Mouse (Mus musculus) cerebellum, adult (tissue): ENCODE data around the gene Flnb.
A peak's percentile ranks its signal among the peaks of the same experiment; 100 is the strongest.

Source experiments
- ATAC-seq: cut with Nextera tagmentation; 2 replicates; pipeline ENCODE4 v1.9.2; 2017; ENCODE audit warnings: mild to moderate bottlenecking, moderate library complexity, mixed read lengths; ENCODE audit not compliant: insufficient number of reproducible peaks, low FRiP score, low TSS enrichment

Flnb gene

DNA sequence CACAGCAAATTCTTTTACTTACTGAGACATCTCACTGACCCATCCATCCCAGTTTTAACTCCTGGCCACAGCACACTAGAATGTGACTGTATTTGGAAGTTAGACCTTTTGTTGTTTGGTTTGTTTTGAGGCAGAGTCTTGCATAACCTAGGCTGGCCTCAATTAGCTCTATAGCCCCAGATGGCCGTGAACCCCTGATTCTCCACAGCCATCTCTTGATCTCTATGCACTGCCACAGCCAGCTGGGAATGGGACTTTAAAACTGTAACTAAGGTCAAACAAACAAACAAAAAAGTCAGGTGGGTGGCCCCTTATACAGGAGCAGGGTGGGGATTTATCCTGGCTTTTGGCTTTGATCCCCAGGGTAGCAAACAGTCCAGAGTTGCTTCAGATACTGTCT, 156.9 kb downstream of the Flnb start:
- ATAC-seq: no peak

DNA sequence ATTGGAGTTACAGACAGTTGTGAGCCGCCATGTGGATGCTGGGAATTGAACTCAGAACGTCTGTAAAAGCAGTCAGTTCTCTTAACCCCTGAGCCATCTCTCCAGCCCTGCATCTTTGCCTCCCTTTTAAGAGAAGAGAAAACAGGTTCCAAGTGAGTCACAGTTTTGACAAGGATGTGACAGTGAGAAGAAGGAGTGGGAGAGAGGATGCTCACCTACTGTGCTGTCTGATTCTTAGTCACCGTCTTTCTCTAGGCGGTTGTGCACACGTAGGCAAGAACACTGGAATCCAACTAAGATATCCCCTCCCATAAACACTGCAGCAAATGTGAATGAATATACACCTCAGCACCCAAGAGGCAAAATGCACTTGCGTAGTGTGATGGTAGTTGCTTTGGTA, 157.4 kb downstream of the Flnb start:
- no peak for ATAC-seq

DNA sequence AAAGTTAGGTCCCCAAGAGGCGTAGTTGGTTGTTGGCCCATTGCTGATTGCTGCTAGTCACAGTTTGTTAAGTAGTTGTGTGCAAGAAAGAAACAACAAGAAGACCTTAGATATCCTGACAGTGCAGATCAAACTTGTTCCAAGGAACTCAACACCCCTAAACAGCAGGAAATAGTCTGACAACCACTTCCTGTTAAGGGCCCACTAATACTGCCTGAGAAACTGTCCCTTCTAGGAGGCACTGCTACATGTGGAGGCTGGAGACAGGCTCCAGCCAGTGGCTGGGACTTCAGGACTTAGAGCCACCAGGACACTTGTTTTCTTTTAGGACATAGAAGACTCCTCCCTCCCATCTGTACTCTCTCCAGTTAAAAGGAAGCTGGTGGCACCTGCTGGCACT, 159.7 kb downstream of the Flnb start:
- no peak for ATAC-seq

DNA sequence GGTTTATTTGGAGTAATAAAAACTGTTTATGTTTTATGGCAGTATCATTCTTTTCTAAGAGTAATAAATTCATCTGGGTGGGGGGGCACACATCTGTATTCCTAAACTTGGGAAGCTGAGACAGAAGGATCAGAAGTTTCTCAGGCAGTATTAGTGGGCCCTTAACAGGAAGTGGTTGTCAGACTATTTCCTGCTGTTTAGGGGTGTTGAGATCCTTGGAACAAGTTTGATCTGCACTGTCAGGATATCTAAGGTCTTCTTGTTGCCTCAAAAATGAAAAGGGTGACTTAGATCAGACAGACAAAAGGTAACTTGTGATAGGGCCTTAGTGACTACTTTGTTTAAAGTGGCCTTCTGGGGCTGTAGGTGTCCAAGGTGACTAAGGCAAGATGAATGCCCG, 160.4 kb downstream of the Flnb start:
- ATAC-seq: no peak

DNA sequence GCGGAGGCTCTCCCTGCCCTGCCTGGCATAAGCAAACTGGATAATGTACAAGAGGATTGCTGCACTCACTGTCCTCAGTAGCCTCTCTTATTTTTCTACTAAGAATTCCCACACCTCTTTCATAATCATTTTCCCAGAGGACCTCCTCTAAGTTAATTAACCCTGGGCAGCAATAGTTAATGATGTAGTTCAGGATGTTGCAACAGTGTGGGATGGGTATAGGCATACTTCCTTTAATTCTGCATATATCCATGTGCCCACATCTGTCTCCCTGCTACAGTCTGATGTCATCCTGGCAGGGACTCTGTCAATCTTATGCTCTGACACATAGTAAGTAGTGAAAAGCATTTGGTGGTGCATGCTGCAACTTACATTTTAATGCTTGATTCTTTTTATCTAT, 163.5 kb downstream of the Flnb start:
- no peak for ATAC-seq

DNA sequence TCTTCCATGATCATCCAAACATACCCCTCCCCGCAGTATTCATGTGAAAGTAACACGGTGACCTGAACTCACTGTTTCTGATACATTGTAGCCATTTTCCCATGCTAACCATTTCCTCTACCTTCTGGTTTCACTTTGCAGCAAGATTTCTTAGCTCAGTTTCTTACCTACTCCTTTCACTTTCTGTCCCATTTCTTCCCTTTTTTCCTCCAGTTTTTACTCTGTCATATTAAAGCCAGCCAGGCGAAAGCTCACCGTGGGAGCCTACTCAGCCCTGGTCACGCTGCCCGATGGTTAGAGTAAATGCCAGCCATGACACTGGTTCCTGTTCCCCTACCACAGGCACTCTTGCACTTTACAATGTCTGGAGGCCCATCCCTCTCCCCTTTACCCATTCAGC, 169.2 kb downstream of the Flnb start:
- no peak for ATAC-seq

DNA sequence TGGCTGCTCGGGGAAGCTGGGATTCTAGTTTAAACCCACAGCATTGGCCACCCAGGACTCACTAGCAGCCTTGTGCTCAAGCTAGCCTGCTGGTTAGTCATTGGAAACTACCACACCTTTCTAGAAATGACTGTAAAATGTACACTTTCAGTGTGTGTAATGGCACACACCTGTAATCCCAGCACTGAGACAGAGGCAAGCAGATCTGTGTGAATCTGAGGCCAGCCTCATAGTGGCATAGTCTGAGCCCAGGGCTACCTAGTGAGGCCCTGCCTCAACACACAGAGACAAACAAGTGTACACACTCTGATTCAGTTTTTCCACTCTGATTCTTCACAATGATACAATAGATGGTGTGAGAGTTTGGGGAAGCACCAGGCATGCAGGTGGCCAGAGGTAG, 171.6 kb downstream of the Flnb start:
- no peak for ATAC-seq

DNA sequence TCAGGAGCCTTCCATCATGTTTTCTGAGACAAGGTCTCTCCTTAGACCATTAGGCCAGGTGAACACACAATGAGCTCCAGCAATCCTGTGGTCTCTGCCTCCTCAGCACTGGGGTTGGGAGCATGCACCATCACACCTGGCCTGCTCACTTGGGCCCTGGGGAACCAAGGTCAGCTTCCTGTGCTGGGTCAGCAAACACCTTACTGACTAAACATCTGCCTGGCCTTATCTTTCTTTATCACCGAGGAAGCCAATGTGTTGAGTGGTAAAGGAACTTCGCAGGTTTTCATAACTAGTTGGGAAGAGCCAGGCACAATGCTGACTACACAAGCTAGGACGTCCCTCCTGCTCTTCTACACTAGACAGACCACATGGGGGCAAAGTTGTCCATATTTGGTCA, 172.2 kb downstream of the Flnb start:
- no peak for ATAC-seq

DNA sequence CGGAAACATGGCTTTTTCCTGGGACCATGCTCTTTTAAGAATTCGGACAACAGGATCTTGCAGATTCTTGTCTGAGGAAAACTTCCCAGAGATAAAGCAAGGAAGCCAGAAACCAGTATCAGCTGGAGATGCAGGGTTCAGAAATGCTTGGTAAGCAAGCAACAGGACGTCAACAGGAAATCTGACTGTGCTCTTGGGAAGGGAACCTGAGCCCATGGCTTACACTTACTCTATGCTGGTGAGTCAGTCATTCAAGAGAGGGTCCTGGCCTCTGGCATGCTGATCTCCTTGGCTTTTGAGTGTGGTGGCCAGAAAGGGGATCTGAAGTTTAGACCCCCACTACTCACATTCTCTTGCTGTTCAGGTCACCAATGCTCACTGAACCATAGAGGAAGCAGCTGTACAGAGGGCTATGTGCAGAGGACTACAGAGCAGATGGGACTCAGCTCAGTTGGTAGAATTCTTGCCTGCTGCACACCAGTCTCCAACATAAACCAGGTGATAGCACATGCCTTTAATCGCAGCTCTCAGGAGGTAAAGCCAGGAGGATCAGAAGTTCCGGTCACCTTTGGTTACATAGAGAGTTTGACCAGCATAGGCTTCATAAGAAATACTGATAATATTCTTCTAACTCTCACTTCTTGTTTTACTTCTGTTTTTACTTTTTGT, 173.5 kb downstream of the Flnb start:
- ATAC-seq: no peak

DNA sequence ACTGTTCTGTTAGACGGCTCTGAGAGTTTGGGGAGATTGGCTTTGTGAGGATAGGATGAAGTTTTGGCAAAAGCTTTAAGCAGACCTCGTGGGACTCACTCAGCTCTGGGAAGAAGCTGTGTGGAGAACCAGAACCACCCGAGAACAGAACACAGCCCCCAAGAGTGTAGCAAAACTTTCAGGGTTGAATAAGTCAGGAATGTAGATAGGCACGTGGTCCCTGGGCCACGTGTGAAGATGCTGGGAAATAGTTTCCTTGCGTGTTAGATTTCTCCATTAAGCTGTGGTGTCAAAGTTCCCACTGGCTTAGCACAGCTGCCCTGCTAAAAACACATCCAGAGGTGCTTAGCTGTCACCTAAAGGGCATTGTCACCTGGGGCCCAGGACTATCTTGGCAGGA, 174.4 kb downstream of the Flnb start:
- ATAC-seq: no peak

DNA sequence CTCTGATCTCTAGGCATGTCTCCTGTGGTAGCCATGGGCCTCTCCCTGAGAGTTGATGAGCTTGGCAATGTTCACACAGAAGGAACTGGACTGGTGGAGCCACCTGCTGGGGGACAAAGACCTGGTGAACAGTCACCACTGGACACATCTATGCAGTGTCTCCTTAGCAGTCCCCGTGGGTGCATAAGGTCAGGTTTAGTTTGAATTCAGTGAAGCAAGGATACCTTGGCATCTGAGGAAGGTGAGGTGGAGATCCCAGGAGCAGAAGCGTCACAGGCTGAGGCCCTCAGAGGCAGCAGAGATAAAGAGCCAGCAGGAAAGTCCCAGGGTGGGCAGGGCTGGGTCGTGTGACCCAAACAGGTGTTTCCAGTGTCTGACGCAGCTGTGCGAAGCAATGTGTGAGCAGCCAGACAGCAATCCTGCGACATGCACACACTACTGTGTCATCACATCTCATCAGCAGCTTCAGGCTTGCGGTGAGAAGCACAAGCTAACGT, 176.6 kb downstream of the Flnb start, which contains the start of gene Dnase1l3:
Gene Dnase1l3, minus strand, starts transcription at position 303 of the 497 bp plus-strand sequence.
- ATAC-seq: no peak

DNA sequence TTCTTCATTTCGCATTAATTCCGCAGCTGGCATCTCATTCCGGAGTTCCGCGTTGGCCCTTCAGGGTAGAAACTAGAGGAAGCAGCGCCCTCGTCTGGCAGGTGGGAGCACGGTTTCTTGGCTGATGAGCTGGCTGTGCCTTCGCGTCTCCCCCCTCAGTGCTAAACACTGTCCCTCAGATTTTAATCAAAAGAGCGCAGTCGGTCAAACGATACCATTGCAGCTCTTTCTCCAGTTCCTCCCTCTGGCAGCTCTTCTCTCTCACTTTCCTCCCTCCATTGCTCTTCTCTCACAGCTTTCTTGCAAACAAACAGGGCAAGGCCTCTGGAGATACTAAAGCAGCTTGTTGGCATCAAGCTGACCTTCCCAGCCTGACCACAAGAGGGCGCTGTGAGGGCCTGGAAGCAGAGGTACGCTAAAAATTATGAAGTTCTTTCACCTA, 179.5 kb downstream of the Flnb start:
- peak; percentile 80 for ATAC-seq

DNA sequence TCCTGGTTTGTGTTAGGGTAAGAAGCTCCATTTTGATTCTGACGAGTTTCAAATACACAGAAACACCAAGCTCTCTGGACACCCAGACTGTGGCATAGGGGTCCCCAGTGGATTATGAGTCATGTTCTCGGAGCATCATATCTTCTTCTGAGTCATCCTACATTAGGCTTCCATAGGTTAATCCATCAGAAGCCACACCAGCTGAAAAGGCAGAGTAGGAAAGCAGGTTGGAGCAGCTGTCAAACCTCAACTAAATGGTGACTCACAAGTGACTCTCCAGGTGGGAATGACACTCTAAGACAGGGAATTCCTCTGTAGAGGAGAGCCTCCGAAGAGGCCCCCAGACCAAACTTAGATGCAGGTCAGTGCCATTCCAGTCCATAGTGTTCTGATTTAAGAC, 181.3 kb downstream of the Flnb start:
- ATAC-seq: no peak

DNA sequence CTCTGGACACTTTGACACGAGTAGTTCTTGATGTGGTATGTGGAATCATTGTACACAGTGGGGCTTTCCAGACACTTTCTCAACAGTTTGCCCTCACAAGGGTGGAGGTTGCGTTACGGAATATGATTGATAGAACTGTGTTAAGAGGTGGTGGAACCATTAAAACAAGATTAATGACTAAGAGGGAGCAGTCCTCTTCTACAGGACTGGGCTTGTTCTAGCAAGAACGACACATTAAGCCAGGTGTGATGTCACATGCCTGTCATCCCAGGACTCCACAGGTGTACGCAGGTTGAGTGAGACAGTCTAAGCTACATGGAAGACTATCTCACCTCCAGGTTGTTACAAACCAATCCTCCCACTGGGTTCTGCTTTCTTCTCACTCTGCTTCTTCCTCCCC, 181.7 kb downstream of the Flnb start:
- no peak for ATAC-seq

DNA sequence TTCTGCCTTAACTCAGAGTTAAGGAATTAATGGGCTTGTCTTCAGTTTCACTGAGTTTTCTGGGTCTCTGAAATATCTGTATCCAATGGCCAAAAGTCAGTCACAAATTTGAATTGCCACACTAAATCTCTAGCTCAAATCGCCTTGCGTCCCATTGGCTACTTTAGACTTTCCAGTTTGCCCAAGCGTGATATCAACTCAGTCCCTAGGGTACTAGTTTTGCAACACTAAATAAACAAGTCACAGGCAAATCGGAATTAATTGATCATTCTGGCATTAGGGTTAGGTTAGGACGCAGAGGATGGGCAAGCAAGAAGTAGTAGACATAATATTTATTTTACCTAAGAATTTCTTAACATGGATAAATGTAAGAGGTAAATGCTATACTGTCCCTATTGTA, 182.5 kb downstream of the Flnb start:
- no peak for ATAC-seq
